Mouse (Mus musculus): ENCODE data around the gene Zbtb49.

DNA sequence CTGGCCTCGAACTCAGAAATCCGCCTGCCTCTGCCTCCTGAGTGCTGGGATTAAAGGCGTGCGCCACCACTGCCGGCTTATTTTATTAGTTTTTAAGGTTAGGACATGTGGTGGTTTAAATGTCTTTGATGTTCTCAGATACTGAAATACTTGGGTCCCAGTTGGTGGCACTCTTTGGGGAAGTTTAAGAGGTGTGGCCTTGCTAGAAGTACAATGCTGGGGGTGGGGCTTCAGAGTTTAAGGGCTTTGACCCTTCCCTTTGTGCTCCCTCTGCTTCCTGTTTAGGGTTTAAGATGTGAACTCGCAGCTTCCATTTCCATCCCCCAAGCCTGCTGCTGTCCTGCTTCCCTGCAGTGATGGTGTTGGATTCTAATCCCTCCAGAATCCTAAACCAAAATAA lies 21.7 kb upstream of the Zbtb49 start:
- TF ChIP-seq CTCF (conservative IDR thresholded peaks at IDR 0.05; ENCODE audit: low read length) (no peak), POU5F1 (IDR thresholded peaks at IDR 0.05; ENCODE audit: borderline replicate concordance, low read length) (no peak)
